Mouse (Mus musculus): ENCODE results near the gene Dctpp1. TPM values are rescaled to one million over a fixed set of nuclear protein-coding genes. Genes with fewer than 3 reads are reported as not detected.

Gene Dctpp1
- polyA plus RNA-seq, 1 experiment from 2014 or later: 266 TPM

- Histone ChIP-seq H3K4me3 (ENCODE audit: low read depth, low read length) (no peak overlapping the region), H3K9me3 (ENCODE audit: control insufficient read depth, low read length) (no peaks in the 10 kb centered on the region), H3K4me1 (replicated peaks; ENCODE audit: control insufficient read depth, insufficient read depth, low read length) (peaks cover 35% of the 10 kb centered on the region), H3K4me2 (no peak overlapping the region; the same call in 1 of the 2 replicates), H3K27me3 (replicated peaks; ENCODE audit: control insufficient read depth, insufficient read depth, low read length) (no peaks in the 10 kb centered on the region; the same call in 1 of the 2 replicates), H3K27ac (ENCODE audit: low read depth, low read length) (no peak overlapping the region), H3K36me3 (ENCODE audit: control insufficient read depth, insufficient read depth, low read length) (no peaks in the 10 kb centered on the region), H3K9ac (ENCODE audit: low read depth, low read length) (no peak overlapping the region)
- DNase-seq (ENCODE audit: low spot score) (no peak), ATAC-seq (replicated peaks; ENCODE audit: low FRiP score) (no peak)
- 36% methylated on average over 7 of the region's 7 CpGs for WGBS
These were observed 47.0 kb downstream of the Dctpp1 start for GRCm38 (mm10) chr7:127213485-127213884.

DNA sequence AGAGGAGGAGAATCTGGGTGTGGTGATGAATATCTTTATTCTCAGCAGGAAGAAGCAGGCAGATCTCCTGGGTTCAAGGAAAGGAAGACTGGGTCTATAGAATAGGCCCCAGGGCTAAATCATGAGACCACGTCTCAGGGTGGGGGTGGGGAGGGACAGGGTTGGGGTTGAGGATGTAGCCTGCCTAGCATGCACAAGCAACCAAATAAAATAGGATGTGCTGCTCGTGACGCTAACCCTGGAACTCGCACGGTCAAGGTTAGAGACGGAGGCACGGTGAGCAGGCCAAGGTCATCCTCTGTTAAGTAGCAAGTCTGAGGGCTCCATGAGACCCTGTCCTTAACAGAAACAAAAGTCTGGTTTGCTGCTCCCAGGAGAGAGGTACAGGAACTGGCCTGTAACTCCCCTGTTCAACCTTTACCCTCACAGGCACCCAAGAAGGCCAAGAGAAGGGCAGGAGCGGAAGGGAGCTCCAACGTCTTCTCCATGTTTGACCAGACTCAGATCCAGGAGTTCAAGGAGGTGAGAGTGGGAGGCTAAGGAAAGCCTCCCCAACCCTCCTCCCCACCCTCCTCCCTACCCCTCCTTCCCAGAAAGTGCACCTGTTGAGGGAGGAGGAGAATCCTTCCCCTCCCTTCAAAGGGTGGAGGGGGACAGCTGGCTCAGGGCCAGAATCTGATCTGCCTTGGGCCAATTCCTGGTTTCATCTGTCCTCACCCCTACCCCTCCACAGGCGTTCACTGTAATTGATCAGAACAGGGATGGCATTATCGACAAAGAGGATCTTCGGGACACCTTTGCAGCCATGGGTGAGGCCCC is 47.9 kb downstream of the Dctpp1 start:
- Histone ChIP-seq H3K4me3 (ENCODE audit: low read depth, low read length) (no peak overlapping the region), H3K4me2 (no peak overlapping the region), H3K4me1 (replicated peaks; ENCODE audit: control insufficient read depth, insufficient read depth, low read length) (peaks cover 26% of the 10 kb centered on the region), H3K9me3 (ENCODE audit: control insufficient read depth, low read length) (no peaks in the 10 kb centered on the region), H3K27me3 (replicated peaks; ENCODE audit: control insufficient read depth, insufficient read depth, low read length) (no peaks in the 10 kb centered on the region; the same call in 1 of the 2 replicates), H3K27ac (ENCODE audit: low read depth, low read length) (no peak overlapping the region), H3K9ac (ENCODE audit: low read depth, low read length) (no peak overlapping the region), H3K36me3 (ENCODE audit: control insufficient read depth, insufficient read depth, low read length) (no peaks in the 10 kb centered on the region)
- DNase-seq (ENCODE audit: low spot score) (no peak), ATAC-seq (replicated peaks; ENCODE audit: low FRiP score) (no peak)
- 81% methylated on average over 12 of the region's 12 CpGs for WGBS

GRCm38 (mm10) chr7:127211014-127211745 is 49.3 kb downstream of the Dctpp1 start:
- WGBS: 76% methylated on average over 5 of the region's 5 CpGs
- H3K9me3 ChIP-seq (ENCODE audit: control insufficient read depth, low read length): no peaks in the 10 kb centered on the region
- peaks cover 21% of the 10 kb centered on the region for H3K4me1 ChIP-seq (replicated peaks; ENCODE audit: control insufficient read depth, insufficient read depth, low read length)
- DNase-seq (ENCODE audit: low spot score): no peak
- no peak overlapping the region; the same call in 1 of the 2 replicates for H3K27ac ChIP-seq (ENCODE audit: low read depth, low read length)
- H3K36me3 ChIP-seq (ENCODE audit: control insufficient read depth, insufficient read depth, low read length): no peaks in the 10 kb centered on the region
- no peak overlapping the region for H3K4me2 ChIP-seq
- ATAC-seq (replicated peaks; ENCODE audit: low FRiP score): no peak
- H3K9ac ChIP-seq (ENCODE audit: low read depth, low read length): no peak overlapping the region
- no peaks in the 10 kb centered on the region; the same call in 1 of the 2 replicates for H3K27me3 ChIP-seq (replicated peaks; ENCODE audit: control insufficient read depth, insufficient read depth, low read length)
- no peak overlapping the region for H3K4me3 ChIP-seq (ENCODE audit: low read depth, low read length)

- Histone ChIP-seq H3K27ac (ENCODE audit: low read depth, low read length) (0 out of 2 replicates have a peak overlapping the region, but pooled peaks have one; percentile 69), H3K27me3 (replicated peaks; ENCODE audit: control insufficient read depth, insufficient read depth, low read length) (no peaks in the 10 kb centered on the region; the same call in 1 of the 2 replicates), H3K9ac (ENCODE audit: low read depth, low read length) (no peak overlapping the region), H3K4me1 (replicated peaks; ENCODE audit: control insufficient read depth, insufficient read depth, low read length) (peaks cover 25% of the 10 kb centered on the region), H3K9me3 (ENCODE audit: control insufficient read depth, low read length) (no peaks in the 10 kb centered on the region), H3K4me2 (no peak overlapping the region; the same call in 1 of the 2 replicates), H3K4me3 (ENCODE audit: low read depth, low read length) (no peak overlapping the region), H3K36me3 (ENCODE audit: control insufficient read depth, insufficient read depth, low read length) (peaks cover under 1% of the 10 kb centered on the region)
- ATAC-seq (replicated peaks; ENCODE audit: low FRiP score) (no peak), DNase-seq (ENCODE audit: low spot score) (no peak)
- 91% methylated on average over 4 of the region's 4 CpGs for WGBS
These were observed 50.2 kb downstream of the Dctpp1 start for GRCm38 (mm10) chr7:127210266-127210665.

DNA sequence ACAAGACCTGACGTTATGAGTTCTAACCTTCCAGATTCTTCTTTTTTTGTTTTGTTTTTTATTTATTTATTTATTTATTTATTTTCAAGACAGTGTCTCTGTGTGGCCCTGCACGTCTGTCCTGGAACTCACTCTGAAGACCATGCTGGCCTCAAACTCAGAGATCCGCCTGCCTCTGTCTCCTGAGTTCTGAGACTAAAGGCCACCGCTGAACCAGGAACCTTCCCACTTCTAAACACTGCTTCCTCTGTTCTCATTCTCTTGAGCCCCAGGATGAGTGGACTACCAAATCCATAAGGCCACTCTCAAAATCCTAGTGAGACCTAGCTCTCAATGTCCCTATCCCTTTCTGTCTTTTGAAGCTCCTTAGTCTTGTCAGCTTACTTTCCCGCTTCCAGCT is 50.7 kb downstream of the Dctpp1 start:
- H3K9ac ChIP-seq (ENCODE audit: low read depth, low read length): peak overlapping the region; percentile 25; the same call in 1 of the 2 replicates
- peak overlapping the region; percentile 69; the same call in 1 of the 2 replicates for H3K27ac ChIP-seq (ENCODE audit: low read depth, low read length)
- peak overlapping the region; percentile 69 for H3K4me2 ChIP-seq
- no peaks in the 10 kb centered on the region for H3K9me3 ChIP-seq (ENCODE audit: control insufficient read depth, low read length)
- no peak for DNase-seq (ENCODE audit: low spot score)
- H3K4me3 ChIP-seq (ENCODE audit: low read depth, low read length): peak overlapping the region; percentile 87
- H3K36me3 ChIP-seq (ENCODE audit: control insufficient read depth, insufficient read depth, low read length): peaks cover 5% of the 10 kb centered on the region
- WGBS: 75% methylated on average over 5 of the region's 5 CpGs
- H3K4me1 ChIP-seq (replicated peaks; ENCODE audit: control insufficient read depth, insufficient read depth, low read length): peaks cover 26% of the 10 kb centered on the region
- H3K27me3 ChIP-seq (replicated peaks; ENCODE audit: control insufficient read depth, insufficient read depth, low read length): no peaks in the 10 kb centered on the region; the same call in 1 of the 2 replicates
- no peak for ATAC-seq (replicated peaks; ENCODE audit: low FRiP score)

GRCm38 (mm10) chr7:127208553-127209438 is 51.7 kb downstream of the Dctpp1 start, which contains the start of gene Mylpf:
Gene Mylpf (plus strand): TSS chr7:127208890.
- H3K27ac ChIP-seq (ENCODE audit: low read depth, low read length): peak within 1 kb of the TSS; percentile 94
- under 1% methylated on average over 44 of the region's 44 CpGs for WGBS
- peak within 1 kb of the TSS; percentile 87 for H3K4me3 ChIP-seq (ENCODE audit: low read depth, low read length)
- peak; percentile 88 for DNase-seq (ENCODE audit: low spot score)
- ATAC-seq (replicated peaks; ENCODE audit: low FRiP score): peak; percentile 88
- peak within 1 kb of the TSS; percentile 69 for H3K4me2 ChIP-seq
- peaks cover 20% of the 10 kb centered on the region for H3K4me1 ChIP-seq (replicated peaks; ENCODE audit: control insufficient read depth, insufficient read depth, low read length)
- no peaks in the 10 kb centered on the region; the same call in 1 of the 2 replicates for H3K27me3 ChIP-seq (replicated peaks; ENCODE audit: control insufficient read depth, insufficient read depth, low read length)
- peak within 1 kb of the TSS; percentile 96 for H3K9ac ChIP-seq (ENCODE audit: low read depth, low read length)
- no peaks in the 10 kb centered on the region for H3K9me3 ChIP-seq (ENCODE audit: control insufficient read depth, low read length)
- H3K36me3 ChIP-seq (ENCODE audit: control insufficient read depth, insufficient read depth, low read length): peaks cover 6% of the 10 kb centered on the region

DNA sequence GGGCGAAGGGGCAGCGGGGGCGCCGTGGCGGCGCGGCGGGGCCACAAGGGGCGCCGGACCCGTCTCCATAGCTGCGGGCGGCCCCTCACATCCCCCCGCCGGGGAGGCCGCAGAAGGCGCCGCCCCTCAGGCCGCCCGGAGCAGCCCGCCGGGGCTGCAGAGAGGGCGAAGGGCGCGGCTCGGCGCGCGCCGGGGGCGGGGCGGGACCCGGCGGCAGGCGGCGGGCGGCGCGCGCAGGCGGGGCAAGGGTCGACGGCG is 52.3 kb downstream of the Dctpp1 start, which contains the start of gene Tbc1d10b:
Gene Tbc1d10b, minus strand, starts transcription at position 174 of the 258 bp plus-strand sequence.
- DNase-seq (ENCODE audit: low spot score) (no peak), ATAC-seq (replicated peaks; ENCODE audit: low FRiP score) (peak; percentile 58)
- Histone ChIP-seq H3K4me1 (replicated peaks; ENCODE audit: control insufficient read depth, insufficient read depth, low read length) (peaks cover 20% of the 10 kb centered on the region), H3K27me3 (replicated peaks; ENCODE audit: control insufficient read depth, insufficient read depth, low read length) (no peaks in the 10 kb centered on the region), H3K9me3 (ENCODE audit: control insufficient read depth, low read length) (no peaks in the 10 kb centered on the region), H3K4me2 (peak within 1 kb of the TSS; percentile 69), H3K27ac (ENCODE audit: low read depth, low read length) (peak within 1 kb of the TSS; percentile 94), H3K9ac (ENCODE audit: low read depth, low read length) (peak within 1 kb of the TSS; percentile 96), H3K36me3 (ENCODE audit: control insufficient read depth, insufficient read depth, low read length) (peaks cover 9% of the 10 kb centered on the region), H3K4me3 (ENCODE audit: low read depth, low read length) (peak within 1 kb of the TSS; percentile 87)
- WGBS: 1% methylated on average over 21 of the region's 44 CpGs

All from liver, embryonic 11.5 days (tissue).